9 mouse cellular contexts compared by ENCODE assay signal in the genomic region with DNA sequence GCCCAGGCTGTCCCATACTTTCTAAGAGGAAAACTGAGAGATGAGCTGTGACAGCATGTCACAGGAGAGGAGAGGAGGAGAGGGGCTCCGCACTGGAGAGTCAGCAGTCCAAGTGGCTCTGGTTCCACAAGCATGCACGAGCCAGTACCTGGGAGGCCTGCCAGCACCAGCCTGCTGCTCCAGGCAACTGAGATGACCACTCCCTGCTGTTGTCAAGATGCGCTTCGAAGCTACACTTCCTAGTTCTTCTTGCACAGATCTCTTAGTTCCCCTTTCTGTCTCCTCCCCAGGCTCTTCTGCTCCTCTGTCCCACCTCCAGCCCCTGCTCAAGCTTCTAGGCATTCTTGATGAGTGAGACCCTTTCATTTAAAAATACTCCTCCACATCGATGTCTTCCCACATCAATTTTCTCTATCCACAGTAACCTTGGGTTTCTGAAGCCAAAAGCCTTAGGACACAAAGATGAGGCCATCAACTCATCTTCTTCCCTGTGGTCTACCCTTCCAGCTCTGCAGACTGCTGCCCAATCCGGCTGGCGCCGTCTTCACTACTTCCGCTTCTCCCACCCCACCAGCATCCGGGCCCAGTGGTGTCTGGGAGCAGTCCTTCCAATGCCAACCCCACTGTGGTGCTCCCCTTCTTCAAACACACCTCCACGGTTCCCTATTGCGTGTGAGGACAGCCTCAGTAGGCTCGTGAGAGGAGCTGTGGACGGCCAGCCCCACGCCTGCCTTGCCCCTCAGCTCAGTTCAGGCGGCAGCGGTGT. TPM values are rescaled to one million over a fixed set of nuclear protein-coding genes. Genes with fewer than 3 reads are reported as not detected.
DNase-seq lines count a peak whose midpoint lies in the region; ATAC-seq and TF ChIP-seq lines count a peak whose summit lies in the region.
"Had no signal": no experiment of that assay in that cellular context is flagged by ENCODE, and none has a peak within 500 bp of the region (broad histone marks: within the 10 kb centered on the region; RNA-seq: fewer than 3 reads in every experiment).

No protein-coding gene starts in this region.

- TF ChIP-seq CTCF in intestine, postnatal 0 days (IDR thresholded peaks at IDR 0.05; ENCODE audit: low read depth), result no peak

- no peak for ATAC-seq in intestine, postnatal 0 days
- no peak for ATAC-seq in intestine, embryonic 15.5 days
- no peak for ATAC-seq in heart, embryonic 11.5 days (replicated peaks; ENCODE audit: insufficient number of reproducible peaks, low FRiP score, low TSS enrichment)
- peak; percentile 85 for ATAC-seq in monocyte, adult 5-6 weeks (replicated peaks; ENCODE audit: insufficient number of reproducible peaks, low FRiP score, low TSS enrichment, poor library complexity, severe bottlenecking)

- H3K27ac ChIP-seq in intestine, postnatal 0 days (ENCODE audit: low read depth, low read length), result 0 out of 2 replicates have a peak overlapping the region, but pooled peaks have one; percentile 41
- no peak overlapping the region for H3K27ac ChIP-seq in intestine, embryonic 15.5 days
- H3K27ac ChIP-seq in heart, embryonic 11.5 days (ENCODE audit: low read depth, low read length), result no peak overlapping the region

- peaks cover 87% of the 10 kb centered on the region for H3K36me3 ChIP-seq in intestine, postnatal 0 days (ENCODE audit: control insufficient read depth, insufficient read depth)
- H3K36me3 ChIP-seq in intestine, embryonic 15.5 days, result peaks cover 64% of the 10 kb centered on the region
- peaks cover 50% of the 10 kb centered on the region for H3K36me3 ChIP-seq in heart, embryonic 11.5 days (ENCODE audit: control insufficient read depth, insufficient read depth, low read length)

- no peak overlapping the region for H3K9ac ChIP-seq in intestine, postnatal 0 days (ENCODE audit: low read depth, low read length)
- H3K9ac ChIP-seq in intestine, embryonic 15.5 days, result no peak overlapping the region
- H3K9ac ChIP-seq in heart, embryonic 11.5 days (ENCODE audit: low read depth, low read length), result 0 out of 2 replicates have a peak overlapping the region, but pooled peaks have one; percentile 5

- peak; percentile 87 for DNase-seq in cerebellum, adult 11 months
- DNase-seq in T-cell, adult 2 months (ENCODE audit: low spot score), result no peak
- no peak for DNase-seq in urinary bladder, postnatal 36 days (ENCODE audit: low spot score in 2 of 2)
- no peak for DNase-seq in kidney, adult 9 months
- DNase-seq: kidney, postnatal 14 days had no signal

- H3K4me3 ChIP-seq in intestine, postnatal 0 days (ENCODE audit: low read depth, low read length), result no peak overlapping the region
- no peak overlapping the region for H3K4me3 ChIP-seq in intestine, embryonic 15.5 days (replicated peaks)
- no peak overlapping the region for H3K4me3 ChIP-seq in heart, embryonic 11.5 days (ENCODE audit: low read depth, low read length)

- H3K9me3 ChIP-seq in intestine, postnatal 0 days (ENCODE audit: control insufficient read depth), result no peaks in the 10 kb centered on the region
- H3K9me3 ChIP-seq in intestine, embryonic 15.5 days, result no peaks in the 10 kb centered on the region
- no peaks in the 10 kb centered on the region for H3K9me3 ChIP-seq in heart, embryonic 11.5 days (replicated peaks; ENCODE audit: control insufficient read depth, low read length)

- WGBS in intestine, postnatal 0 days, result 93% methylated on average over 17 of the region's 17 CpGs
- 92% methylated on average over 17 of the region's 17 CpGs for WGBS in intestine, embryonic 15.5 days
- 92% methylated on average over 17 of the region's 17 CpGs for WGBS in heart, embryonic 11.5 days (ENCODE audit: insufficient replicate concordance)

- H3K27me3 ChIP-seq in intestine, postnatal 0 days (replicated peaks; ENCODE audit: control insufficient read depth, insufficient read depth, low read length), result no peaks in the 10 kb centered on the region
- no peaks in the 10 kb centered on the region for H3K27me3 ChIP-seq in intestine, embryonic 15.5 days (replicated peaks)
- no peaks in the 10 kb centered on the region for H3K27me3 ChIP-seq in heart, embryonic 11.5 days (ENCODE audit: control insufficient read depth, insufficient read depth, low read length)

- no peak overlapping the region for H3K4me2 ChIP-seq in intestine, postnatal 0 days (replicated peaks; ENCODE audit: low read depth)
- H3K4me2 ChIP-seq in intestine, embryonic 15.5 days (replicated peaks), result no peak overlapping the region
- H3K4me2 ChIP-seq in heart, embryonic 11.5 days, result no peak overlapping the region

- no peaks in the 10 kb centered on the region for H3K4me1 ChIP-seq in intestine, postnatal 0 days (replicated peaks; ENCODE audit: control insufficient read depth, insufficient read depth, low read length)
- no peaks in the 10 kb centered on the region for H3K4me1 ChIP-seq in intestine, embryonic 15.5 days (replicated peaks)
- no peaks in the 10 kb centered on the region for H3K4me1 ChIP-seq in heart, embryonic 11.5 days (ENCODE audit: control insufficient read depth, insufficient read depth, low read length)

RNA-seq across cellular contexts. Expression of a gene that starts 17.5 kb away (rescaled TPM):
- 15.6 and 15.7 TPM in 2 replicates for polyA plus RNA-seq in intestine, postnatal 0 days (2015; fragmentation: Nextera tagmentation; extraction: Ambion mirVana)
- polyA plus RNA-seq in intestine, embryonic 15.5 days (2015; fragmentation: Nextera tagmentation; extraction: Ambion mirVana), result 7.5 and 8.2 TPM in 2 replicates
- 5.2 and 6.9 TPM in 2 replicates for polyA plus RNA-seq in heart, embryonic 11.5 days (2014; fragmentation: Nextera tagmentation; extraction: Ambion mirVana)
- 2.3 to 4.7 TPM (median 3.3 TPM) in 3 replicates for total RNA-seq in monocyte, adult 5-6 weeks (2017)

RNA-seq across cellular contexts. Expression of a gene that starts 27.6 kb away (rescaled TPM):
- polyA plus RNA-seq in intestine, postnatal 0 days (2015; fragmentation: Nextera tagmentation; extraction: Ambion mirVana), result 11.6 and 13.1 TPM in 2 replicates
- 24.7 and 25.2 TPM in 2 replicates for polyA plus RNA-seq in intestine, embryonic 15.5 days (2015; fragmentation: Nextera tagmentation; extraction: Ambion mirVana)
- polyA plus RNA-seq in heart, embryonic 11.5 days (2014; fragmentation: Nextera tagmentation; extraction: Ambion mirVana), result 30.7 and 30.8 TPM in 2 replicates
- 43.8 to 59.4 TPM (median 48.6 TPM) in 3 replicates for total RNA-seq in monocyte, adult 5-6 weeks (2017)
